Mouse (Mus musculus) MEL (cell line): ENCODE data around the gene Lrig3.

Source experiments
- CTCF ChIP-seq, 3 experiments: IDR thresholded peaks in 2 of 3; conservative IDR thresholded peaks in 1 of 3; 2 replicates each; pipeline ENCODE4 v1.5.1; 2011 to 2012; ENCODE audit warnings: low read length in 3 of 3, low read depth in 2 of 3, mild to moderate bottlenecking in 2 of 3, improper control_type of control experiment in 1 of 3, inconsistent platforms in 1 of 3, mixed read lengths in 1 of 3, moderate library complexity in 1 of 3; ENCODE audit not compliant: control insufficient read depth in 1 of 3, insufficient read depth in 1 of 3, poor library complexity in 1 of 3, severe bottlenecking in 1 of 3
- HCFC1 ChIP-seq: IDR thresholded peaks from 2 replicates; pipeline ENCODE4 v1.6.1; 2012; ENCODE audit warnings: low read depth, mild to moderate bottlenecking, inconsistent platforms, low read length, improper control_type of control experiment, moderate library complexity
- SMC3 ChIP-seq: IDR thresholded peaks from 2 replicates; pipeline ENCODE4 v1.6.1; 2011; ENCODE audit warnings: low read depth, low read length, improper control_type of control experiment

DNA sequence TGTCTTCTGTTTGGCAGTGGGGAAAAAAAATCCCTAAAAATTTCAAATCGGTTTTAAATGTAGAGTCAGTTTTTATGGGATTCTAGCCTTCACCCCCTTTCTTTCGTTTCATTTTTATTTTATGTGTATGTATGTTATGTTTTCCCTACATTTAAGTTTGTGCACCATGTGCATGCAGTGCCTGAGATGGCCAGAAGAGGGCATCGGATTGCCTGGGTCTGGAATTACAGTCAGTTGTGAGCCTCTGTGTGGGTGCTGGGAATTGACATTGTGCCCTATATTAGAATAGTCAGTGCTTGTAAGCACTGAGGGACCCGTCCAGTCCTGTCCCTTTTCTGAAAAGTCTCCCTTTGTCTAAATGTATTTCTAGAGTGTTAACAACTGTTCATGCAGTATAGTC, 96.8 kb downstream of the Lrig3 start:
- peak in 1 of 3 experiments; percentile 28; a peak in 1 of 6 replicates for TF ChIP-seq CTCF (IDR thresholded peaks at IDR 0.05 in 2 of 3, conservative IDR thresholded peaks at IDR 0.05 in 1 of 3; ENCODE audit: control insufficient read depth in 1 of 3, insufficient read depth in 1 of 3, low read depth in 2 of 3, low read length in 3 of 3, poor library complexity in 1 of 3, severe bottlenecking in 1 of 3)
- TF ChIP-seq SMC3, result no peak
- TF ChIP-seq HCFC1, result no peak
